Mouse (Mus musculus) megakaryocyte, embryonic 14.5 days (primary cell): Measurements from ENCODE around the gene Wdfy4.

Experiments used
- FLI1 ChIP-seq: IDR thresholded peaks from 2 replicates; pipeline ENCODE4 v1.6.1; 2012; ENCODE audit warnings: low read length, inconsistent platforms, mixed read lengths
- GATA1 ChIP-seq: IDR thresholded peaks from 3 replicates; pipeline ENCODE4 v1.6.1; 2012; ENCODE audit warnings: mixed read lengths, low read length, inconsistent platforms, borderline replicate concordance

GRCm38 (mm10) chr14:33202885-33203284 lies 17.6 kb upstream of the Wdfy4 start:
- peak; percentile 37; the same call in 1 of the 3 replicates for TF ChIP-seq GATA1
- TF ChIP-seq FLI1: no peak
